Mouse (Mus musculus): ENCODE data around the gene A730071L15Rik.

- TF ChIP-seq CTCF (IDR thresholded peaks at IDR 0.05; ENCODE audit: borderline replicate concordance, insufficient read depth, low read depth, low read length) (no peak), POLR2A (IDR thresholded peaks at IDR 0.05; ENCODE audit: borderline replicate concordance, insufficient read depth, low read length) (no peak)
Observed at GRCm38 (mm10) chr11:6154211-6154701, 45.6 kb upstream of the A730071L15Rik start.
